Mouse (Mus musculus): ENCODE data around the gene Zcchc7. TPM values are rescaled to one million over a fixed set of nuclear protein-coding genes. Genes with fewer than 3 reads are reported as not detected.
"Not testable (repeated sequence)": the region's sequence is repeated elsewhere in the genome, so short reads cannot be mapped to it uniquely, and the experiment has no call there.

The Zcchc7 gene
- polyA plus RNA-seq, 1 experiment, result 5.3 TPM

GRCm38 (mm10) chr4:44943480-44943879, 187.8 kb downstream of the Zcchc7 start:
- H3ac ChIP-seq (ENCODE audit: control insufficient read depth, insufficient read length, low read depth), result no peak overlapping the region
- peaks cover 15% of the 10 kb centered on the region for H3K27me3 ChIP-seq (ENCODE audit: control insufficient read depth, insufficient read depth, insufficient read length)
- H3K36me3 ChIP-seq (ENCODE audit: control insufficient read depth, insufficient read depth), result no peaks in the 10 kb centered on the region
- H3K79me3 ChIP-seq (ENCODE audit: low read depth), result no peaks in the 10 kb centered on the region
- no peak overlapping the region for H3K4me3 ChIP-seq (ENCODE audit: insufficient read depth, poor library complexity, severe bottlenecking)
- no peaks in the 10 kb centered on the region for H3K79me2 ChIP-seq (ENCODE audit: control insufficient read depth, insufficient read depth)
- TF ChIP-seq CEBPB (IDR thresholded peaks at IDR 0.05; ENCODE audit: low read depth), result no peak

GRCm38 (mm10) chr4:44944426-44945075, 188.9 kb downstream of the Zcchc7 start:
- H3K79me3 ChIP-seq (ENCODE audit: low read depth), result no peaks in the 10 kb centered on the region
- H3ac ChIP-seq (ENCODE audit: control insufficient read depth, insufficient read length, low read depth), result no peak overlapping the region
- H3K36me3 ChIP-seq (ENCODE audit: control insufficient read depth, insufficient read depth), result no peaks in the 10 kb centered on the region
- TF ChIP-seq FOSL1 (IDR thresholded peaks at IDR 0.05; ENCODE audit: insufficient read depth, low read length, poor library complexity, severe bottlenecking) (no peak), CTCF (IDR thresholded peaks at IDR 0.05; ENCODE audit: control insufficient read depth, insufficient read depth, insufficient read length) (no peak), MYOG (IDR thresholded peaks at IDR 0.05; ENCODE audit: control insufficient read depth, extremely low read depth, insufficient read length) (no peak), USF1 (IDR thresholded peaks at IDR 0.05; ENCODE audit: low read depth) (no peak), MAX (IDR thresholded peaks at IDR 0.05) (no peak), CEBPB (IDR thresholded peaks at IDR 0.05; ENCODE audit: low read depth) (no peak), MYOD1 (IDR thresholded peaks at IDR 0.05; ENCODE audit: control insufficient read depth, insufficient read length, low read depth) (no peak)
- no peak overlapping the region for H3K4me3 ChIP-seq (ENCODE audit: insufficient read depth, poor library complexity, severe bottlenecking)
- H3K27me3 ChIP-seq (ENCODE audit: control insufficient read depth, insufficient read depth, insufficient read length), result peaks cover 15% of the 10 kb centered on the region
- no peaks in the 10 kb centered on the region for H3K79me2 ChIP-seq (ENCODE audit: control insufficient read depth, insufficient read depth)

GRCm38 (mm10) chr4:44946126-44946525, 190.4 kb downstream of the Zcchc7 start:
- H3K79me3 ChIP-seq (ENCODE audit: low read depth); H3ac ChIP-seq (ENCODE audit: control insufficient read depth, insufficient read length, low read depth); H3K4me3 ChIP-seq (ENCODE audit: insufficient read depth, poor library complexity, severe bottlenecking); H3K79me2 ChIP-seq (ENCODE audit: control insufficient read depth, insufficient read depth); H3K36me3 ChIP-seq (ENCODE audit: control insufficient read depth, insufficient read depth): not testable (repeated sequence)
- peaks cover 15% of the 10 kb centered on the region for H3K27me3 ChIP-seq (ENCODE audit: control insufficient read depth, insufficient read depth, insufficient read length)

DNA sequence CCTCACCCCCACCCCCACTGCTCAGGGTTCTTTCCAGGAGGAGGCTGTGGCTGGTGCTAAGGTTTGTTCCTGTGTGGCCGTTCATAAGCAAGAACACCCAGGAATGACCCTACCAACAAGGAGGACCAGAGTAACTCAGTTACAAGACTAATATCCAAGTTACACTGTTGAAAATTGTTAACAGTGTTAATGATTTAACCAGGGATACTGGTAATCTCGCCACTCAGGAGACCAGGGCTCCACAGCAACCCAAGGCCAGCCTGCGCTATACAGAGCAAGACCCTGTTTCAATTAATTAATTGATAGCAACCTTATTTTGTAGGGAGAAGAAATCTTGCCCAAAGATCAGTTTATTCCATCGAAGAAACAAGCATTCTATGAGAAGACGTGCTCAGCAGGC, 191.8 kb downstream of the Zcchc7 start:
- Histone ChIP-seq H3K79me3 (ENCODE audit: low read depth) (no peaks in the 10 kb centered on the region), H3K36me3 (ENCODE audit: control insufficient read depth, insufficient read depth) (no peaks in the 10 kb centered on the region), H3K27me3 (ENCODE audit: control insufficient read depth, insufficient read depth, insufficient read length) (peaks cover 18% of the 10 kb centered on the region), H3K4me3 (ENCODE audit: insufficient read depth, poor library complexity, severe bottlenecking) (no peak overlapping the region), H3ac (ENCODE audit: control insufficient read depth, insufficient read length, low read depth) (no peak overlapping the region), H3K79me2 (ENCODE audit: control insufficient read depth, insufficient read depth) (no peaks in the 10 kb centered on the region)
- TF ChIP-seq FOSL1 (IDR thresholded peaks at IDR 0.05; ENCODE audit: insufficient read depth, low read length, poor library complexity, severe bottlenecking), result no peak
- TF ChIP-seq CTCF (IDR thresholded peaks at IDR 0.05; ENCODE audit: control insufficient read depth, insufficient read depth, insufficient read length), result no peak
- TF ChIP-seq MYOG (IDR thresholded peaks at IDR 0.05; ENCODE audit: control insufficient read depth, extremely low read depth, insufficient read length), result no peak
- no peak for TF ChIP-seq CEBPB (IDR thresholded peaks at IDR 0.05; ENCODE audit: low read depth)
- no peak for TF ChIP-seq MAX (IDR thresholded peaks at IDR 0.05)
- TF ChIP-seq USF1 (IDR thresholded peaks at IDR 0.05; ENCODE audit: low read depth), result no peak
- TF ChIP-seq MYOD1 (IDR thresholded peaks at IDR 0.05; ENCODE audit: control insufficient read depth, insufficient read length, low read depth), result no peak

GRCm38 (mm10) chr4:44948314-44948713, 192.6 kb downstream of the Zcchc7 start:
- TF ChIP-seq MYOD1 (IDR thresholded peaks at IDR 0.05; ENCODE audit: control insufficient read depth, insufficient read length, low read depth), result no peak
- no peak for TF ChIP-seq MYOG (IDR thresholded peaks at IDR 0.05; ENCODE audit: control insufficient read depth, extremely low read depth, insufficient read length)
- TF ChIP-seq CEBPB (IDR thresholded peaks at IDR 0.05; ENCODE audit: low read depth), result no peak
- Histone ChIP-seq H3K79me2 (ENCODE audit: control insufficient read depth, insufficient read depth) (no peaks in the 10 kb centered on the region), H3K27me3 (ENCODE audit: control insufficient read depth, insufficient read depth, insufficient read length) (peaks cover 11% of the 10 kb centered on the region), H3ac (ENCODE audit: control insufficient read depth, insufficient read length, low read depth) (no peak overlapping the region), H3K79me3 (ENCODE audit: low read depth) (no peaks in the 10 kb centered on the region), H3K36me3 (ENCODE audit: control insufficient read depth, insufficient read depth) (no peaks in the 10 kb centered on the region), H3K4me3 (ENCODE audit: insufficient read depth, poor library complexity, severe bottlenecking) (no peak overlapping the region)

DNA sequence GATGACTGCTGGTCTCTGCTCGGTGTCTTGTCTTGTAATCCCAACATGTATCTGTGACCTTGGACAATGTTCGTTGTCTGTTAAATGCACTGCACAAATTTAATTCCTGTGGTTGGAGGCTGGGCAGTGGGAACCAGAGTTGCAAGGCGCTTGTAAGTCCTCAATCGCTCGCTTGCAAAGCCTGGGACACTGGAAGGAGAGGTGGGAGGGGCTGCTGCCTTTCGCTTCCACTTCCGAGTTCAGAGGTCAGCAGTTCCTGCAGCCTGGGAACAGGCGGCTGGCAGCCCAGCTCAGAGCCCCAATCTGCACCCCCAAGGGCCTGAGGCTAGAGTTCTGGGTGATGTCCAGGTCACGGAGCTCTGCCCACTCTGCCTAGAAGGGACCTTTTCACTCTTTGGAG, 197.4 kb downstream of the Zcchc7 start:
- H3K4me3 ChIP-seq (ENCODE audit: insufficient read depth, poor library complexity, severe bottlenecking), result no peak overlapping the region
- H3K79me2 ChIP-seq (ENCODE audit: control insufficient read depth, insufficient read depth), result no peaks in the 10 kb centered on the region
- TF ChIP-seq CTCF (IDR thresholded peaks at IDR 0.05; ENCODE audit: control insufficient read depth, insufficient read depth, insufficient read length) (no peak), FOSL1 (IDR thresholded peaks at IDR 0.05; ENCODE audit: insufficient read depth, low read length, poor library complexity, severe bottlenecking) (no peak), CEBPB (IDR thresholded peaks at IDR 0.05; ENCODE audit: low read depth) (no peak), USF1 (IDR thresholded peaks at IDR 0.05; ENCODE audit: low read depth) (no peak), MAX (IDR thresholded peaks at IDR 0.05) (no peak), MYOD1 (IDR thresholded peaks at IDR 0.05; ENCODE audit: control insufficient read depth, insufficient read length, low read depth) (no peak), MYOG (IDR thresholded peaks at IDR 0.05; ENCODE audit: control insufficient read depth, extremely low read depth, insufficient read length) (no peak)

More for the DNA sequence above, 197.4 kb downstream of the Zcchc7 start:
- H3ac ChIP-seq (ENCODE audit: control insufficient read depth, insufficient read length, low read depth), result no peak overlapping the region
- no peaks in the 10 kb centered on the region for H3K36me3 ChIP-seq (ENCODE audit: control insufficient read depth, insufficient read depth)
- H3K27me3 ChIP-seq (ENCODE audit: control insufficient read depth, insufficient read depth, insufficient read length), result peaks cover 3% of the 10 kb centered on the region
- no peaks in the 10 kb centered on the region for H3K79me3 ChIP-seq (ENCODE audit: low read depth)

All from C2C12 (cell line).